Mouse (Mus musculus): ENCODE measurements around the gene Ly6g6d.

The Ly6g6d gene

DNA sequence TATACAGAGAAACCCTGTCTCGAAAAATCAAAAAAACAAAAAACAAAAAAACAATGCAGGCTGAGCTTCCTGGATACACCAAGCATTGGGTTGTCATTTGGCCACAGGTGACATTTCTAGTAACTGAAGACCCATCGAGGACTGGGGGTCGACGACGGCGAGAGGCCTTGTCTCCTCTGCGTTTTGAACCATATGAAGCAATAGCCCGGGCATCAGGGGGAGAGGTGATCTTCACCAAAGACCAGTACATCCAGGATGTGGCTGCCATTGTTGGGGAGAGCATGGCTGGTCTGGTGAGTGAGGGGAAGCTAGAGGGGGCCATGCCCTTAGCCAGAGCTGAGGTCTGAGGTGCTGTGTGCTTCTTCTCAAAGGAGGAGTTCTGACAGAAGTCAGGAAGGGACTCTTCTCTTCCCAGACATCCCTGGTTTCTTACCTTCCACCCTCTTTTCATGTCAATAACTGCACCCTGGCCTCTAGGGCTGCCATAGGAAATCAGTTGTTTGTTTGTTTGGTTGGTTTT, 55.3 kb downstream of the Ly6g6d start:
- no peak for DNase-seq

GRCm38 (mm10) chr17:35021842-35022477, 55.9 kb downstream of the Ly6g6d start:
- no peak for DNase-seq

Measured in thymus, postnatal 14 days (tissue).